Mouse (Mus musculus): ENCODE data around the gene Camk2b. TPM values are rescaled to one million over a fixed set of nuclear protein-coding genes. Genes with fewer than 3 reads are reported as not detected.
A peak's percentile ranks its signal among the peaks of the same experiment; 100 is the strongest.
"Not testable (repeated sequence)": the region's sequence is repeated elsewhere in the genome, so short reads cannot be mapped to it uniquely, and the experiment has no call there.

The Camk2b gene
- polyA plus RNA-seq, 1 experiment from 2014 or later: 2.0 TPM

GRCm38 (mm10) chr11:5931947-5932346 is 134.2 kb downstream of the Camk2b start:
- not testable (repeated sequence) for H3K4me1 ChIP-seq (ENCODE audit: insufficient read depth); DNase-seq; H3K27me3 ChIP-seq (ENCODE audit: insufficient read depth, low read length); H3K4me3 ChIP-seq (ENCODE audit: low read depth, low read length); H3K27ac ChIP-seq (ENCODE audit: low read depth); H3K9me3 ChIP-seq (ENCODE audit: low read length); H3K9ac ChIP-seq (replicated peaks); H3K36me3 ChIP-seq (replicated peaks; ENCODE audit: insufficient read depth, low read length); ATAC-seq; H3K4me2 ChIP-seq (ENCODE audit: low read depth, low read length)
- TF ChIP-seq CTCF (IDR thresholded peaks at IDR 0.05; ENCODE audit: low read depth): peak; percentile 47
- 90% methylated on average over 6 of the region's 6 CpGs for WGBS (ENCODE audit: insufficient replicate concordance)

GRCm38 (mm10) chr11:5930578-5930977 is 135.6 kb downstream of the Camk2b start:
- H3K27me3 ChIP-seq (ENCODE audit: insufficient read depth, low read length): no peaks in the 10 kb centered on the region
- no peaks in the 10 kb centered on the region for H3K4me1 ChIP-seq (ENCODE audit: insufficient read depth)
- ATAC-seq (no peak), DNase-seq (no peak)
- H3K36me3 ChIP-seq (replicated peaks; ENCODE audit: insufficient read depth, low read length): no peaks in the 10 kb centered on the region
- H3K4me2 ChIP-seq (ENCODE audit: low read depth, low read length): no peak overlapping the region
- TF ChIP-seq EP300 (IDR thresholded peaks at IDR 0.05; ENCODE audit: low read depth) (no peak), CTCF (IDR thresholded peaks at IDR 0.05; ENCODE audit: low read depth) (no peak)
- no peak overlapping the region for H3K27ac ChIP-seq (ENCODE audit: low read depth)
- no peak overlapping the region for H3K4me3 ChIP-seq (ENCODE audit: low read depth, low read length)
- no peaks in the 10 kb centered on the region for H3K9me3 ChIP-seq (ENCODE audit: low read length)
- H3K9ac ChIP-seq (replicated peaks): no peak overlapping the region
- 79% methylated on average over 1 of the region's 1 CpGs for WGBS (ENCODE audit: insufficient replicate concordance)

- TF ChIP-seq EP300 (IDR thresholded peaks at IDR 0.05; ENCODE audit: low read depth) (no peak), CTCF (IDR thresholded peaks at IDR 0.05; ENCODE audit: low read depth) (no peak)
- Histone ChIP-seq H3K4me2 (ENCODE audit: low read depth, low read length) (no peak overlapping the region), H3K9me3 (ENCODE audit: low read length) (no peaks in the 10 kb centered on the region), H3K36me3 (replicated peaks; ENCODE audit: insufficient read depth, low read length) (no peaks in the 10 kb centered on the region), H3K9ac (replicated peaks) (no peak overlapping the region), H3K27me3 (ENCODE audit: insufficient read depth, low read length) (no peaks in the 10 kb centered on the region), H3K4me1 (ENCODE audit: insufficient read depth) (no peaks in the 10 kb centered on the region), H3K4me3 (ENCODE audit: low read depth, low read length) (no peak overlapping the region), H3K27ac (ENCODE audit: low read depth) (no peak overlapping the region)
- no peak for ATAC-seq
- DNase-seq: no peak
- WGBS (ENCODE audit: insufficient replicate concordance): 65% methylated on average over 3 of the region's 3 CpGs
These were observed 139.4 kb downstream of the Camk2b start for GRCm38 (mm10) chr11:5926696-5927220.

GRCm38 (mm10) chr11:5924699-5925098 is 141.5 kb downstream of the Camk2b start:
- Histone ChIP-seq H3K4me3 (ENCODE audit: low read depth, low read length) (no peak overlapping the region), H3K9me3 (ENCODE audit: low read length) (no peaks in the 10 kb centered on the region), H3K27me3 (ENCODE audit: insufficient read depth, low read length) (no peaks in the 10 kb centered on the region), H3K27ac (ENCODE audit: low read depth) (no peak overlapping the region), H3K4me1 (ENCODE audit: insufficient read depth) (peaks cover 3% of the 10 kb centered on the region; the same call in 1 of the 2 replicates), H3K9ac (replicated peaks) (no peak overlapping the region), H3K4me2 (ENCODE audit: low read depth, low read length) (no peak overlapping the region), H3K36me3 (replicated peaks; ENCODE audit: insufficient read depth, low read length) (no peaks in the 10 kb centered on the region)
- ATAC-seq (no peak), DNase-seq (no peak)
- TF ChIP-seq EP300 (IDR thresholded peaks at IDR 0.05; ENCODE audit: low read depth) (no peak), CTCF (IDR thresholded peaks at IDR 0.05; ENCODE audit: low read depth) (no peak)
- 72% methylated on average over 8 of the region's 8 CpGs for WGBS (ENCODE audit: insufficient replicate concordance)

GRCm38 (mm10) chr11:5920323-5920960 is 145.7 kb downstream of the Camk2b start:
- no peak overlapping the region for H3K4me3 ChIP-seq (ENCODE audit: low read depth, low read length)
- H3K27me3 ChIP-seq (ENCODE audit: insufficient read depth, low read length): no peaks in the 10 kb centered on the region
- H3K27ac ChIP-seq (ENCODE audit: low read depth): peak overlapping the region; percentile 87
- H3K36me3 ChIP-seq (replicated peaks; ENCODE audit: insufficient read depth, low read length): no peaks in the 10 kb centered on the region
- DNase-seq (peak; percentile 83), ATAC-seq (peak; percentile 80)
- H3K4me2 ChIP-seq (ENCODE audit: low read depth, low read length): 0 out of 2 replicates have a peak overlapping the region, but pooled peaks have one; percentile 38
- no peaks in the 10 kb centered on the region for H3K9me3 ChIP-seq (ENCODE audit: low read length)
- 42% methylated on average over 17 of the region's 17 CpGs for WGBS (ENCODE audit: insufficient replicate concordance)
- TF ChIP-seq CTCF (IDR thresholded peaks at IDR 0.05; ENCODE audit: low read depth) (no peak), EP300 (IDR thresholded peaks at IDR 0.05; ENCODE audit: low read depth) (no peak)
- peaks cover 5% of the 10 kb centered on the region; the same call in 1 of the 2 replicates for H3K4me1 ChIP-seq (ENCODE audit: insufficient read depth)
- H3K9ac ChIP-seq (replicated peaks): no peak overlapping the region

Other genes starting within 250 kb of the Camk2b start
- 2.1 and 2.3 TPM in 2 replicates for gene Polm, start 228.3 kb downstream of the Camk2b start, polyA plus RNA-seq (2015; fragmentation: Nextera tagmentation; extraction: Ambion mirVana)
- gene Aebp1, start 204.4 kb downstream of the Camk2b start, polyA plus RNA-seq (2015; fragmentation: Nextera tagmentation; extraction: Ambion mirVana): 2.9 and 3.1 TPM in 2 replicates
- 24.0 and 27.0 TPM in 2 replicates for gene Pold2, start 188.1 kb downstream of the Camk2b start, polyA plus RNA-seq (2015; fragmentation: Nextera tagmentation; extraction: Ambion mirVana)
- gene Myl7, start 167.6 kb downstream of the Camk2b start, polyA plus RNA-seq (2015; fragmentation: Nextera tagmentation; extraction: Ambion mirVana): 2.4 and 2.6 TPM in 2 replicates
- gene Gck, start 116.3 kb downstream of the Camk2b start, polyA plus RNA-seq (2015; fragmentation: Nextera tagmentation; extraction: Ambion mirVana): 0.66 and 1.3 TPM in 2 replicates
- 15.1 and 16.6 TPM in 2 replicates for gene Ykt6, start 110.7 kb downstream of the Camk2b start, polyA plus RNA-seq (2015; fragmentation: Nextera tagmentation; extraction: Ambion mirVana)
- gene A730071L15Rik, start 133.7 kb upstream of the Camk2b start, polyA plus RNA-seq (2015; fragmentation: Nextera tagmentation; extraction: Ambion mirVana): 0.28 and 0.31 TPM in 2 replicates
- gene Nudcd3, start 134.1 kb upstream of the Camk2b start, polyA plus RNA-seq (2015; fragmentation: Nextera tagmentation; extraction: Ambion mirVana): 7.7 and 9.2 TPM in 2 replicates
- gene Npc1l1, start 163.8 kb upstream of the Camk2b start, polyA plus RNA-seq (2015; fragmentation: Nextera tagmentation; extraction: Ambion mirVana): not detected in 2 replicates
- 32.5 and 33.8 TPM in 2 replicates for gene Ddx56, start 201.4 kb upstream of the Camk2b start, polyA plus RNA-seq (2015; fragmentation: Nextera tagmentation; extraction: Ambion mirVana)
- gene Tmed4, start 208.5 kb upstream of the Camk2b start, polyA plus RNA-seq (2015; fragmentation: Nextera tagmentation; extraction: Ambion mirVana): 83.4 and 91.5 TPM in 2 replicates
- gene Ogdh, start 225.3 kb upstream of the Camk2b start, polyA plus RNA-seq (2015; fragmentation: Nextera tagmentation; extraction: Ambion mirVana): 48.0 and 50.1 TPM in 2 replicates